Mouse (Mus musculus) cortical plate, adult 2 months (tissue): Measurements from ENCODE around the gene Rnft2. TPM values are rescaled to one million over a fixed set of nuclear protein-coding genes. Genes with fewer than 3 reads are reported as not detected.
A peak's percentile ranks its signal among the peaks of the same experiment; 100 is the strongest.

Experiments
- H3K27ac ChIP-seq: fragments of 200-500 bp; 2 replicates; pipeline ENCODE4 v1.5.1; 2012; ENCODE audit warnings: low read length, control low read depth, inconsistent platforms; ENCODE audit not compliant: insufficient read depth
- H3K4me1 ChIP-seq: fragments of 200-500 bp; 2 replicates; pipeline ENCODE4 v1.6.1; 2011; ENCODE audit warnings: low read length; ENCODE audit not compliant: control insufficient read depth, insufficient read depth
- H3K4me3 ChIP-seq: fragments of 200-500 bp; 2 replicates; pipeline ENCODE4 v1.5.1; 2011; ENCODE audit warnings: mild to moderate bottlenecking, low read length, control low read depth; ENCODE audit not compliant: insufficient read depth
- CTCF ChIP-seq: fragments of 200-500 bp; IDR thresholded peaks from 2 replicates; pipeline ENCODE4 v1.5.1; 2011; ENCODE audit warnings: mild to moderate bottlenecking, control low read depth, low read length; ENCODE audit not compliant: insufficient read depth; ENCODE audit errors: extremely low read depth
- POLR2A ChIP-seq: fragments of 200-500 bp; IDR thresholded peaks from 2 replicates; pipeline ENCODE4 v1.6.1; 2011; ENCODE audit warnings: mild to moderate bottlenecking, low read length, control low read depth; ENCODE audit not compliant: insufficient read depth; ENCODE audit errors: extremely low read depth
- polyA plus RNA-seq: library from polyadenylated mRNA; depleted of rRNA; stranded (reverse); fragments of >200 nt; gene quantifications from 2 replicates; pipeline ENCODE4 v1.2.3, GENCODE M21; 2012

Rnft2 gene
- polyA plus RNA-seq, 1 experiment = 61.3 TPM

- Histone ChIP-seq H3K27ac (no peak overlapping the region), H3K4me1 (peaks cover 1% of the 10 kb centered on the region; the same call in 1 of the 2 replicates), H3K4me3 (no peak overlapping the region)
- TF ChIP-seq POLR2A (no peak), CTCF (no peak)
These were observed 56.6 kb downstream of the Rnft2 start for GRCm38 (mm10) chr5:118188356-118188755.

GRCm38 (mm10) chr5:118186903-118187633 is 57.8 kb downstream of the Rnft2 start:
- Histone ChIP-seq H3K4me3 (no peak overlapping the region), H3K4me1 (peaks cover 1% of the 10 kb centered on the region; the same call in 1 of the 2 replicates), H3K27ac (no peak overlapping the region)
- TF ChIP-seq CTCF (no peak), POLR2A (no peak)

GRCm38 (mm10) chr5:118177640-118178039 is 67.3 kb downstream of the Rnft2 start:
- H3K4me1 ChIP-seq = peaks cover 1% of the 10 kb centered on the region; the same call in 1 of the 2 replicates
- no peak overlapping the region for H3K4me3 ChIP-seq
- no peak overlapping the region for H3K27ac ChIP-seq
- no peak for TF ChIP-seq CTCF
- TF ChIP-seq POLR2A = no peak

- Histone ChIP-seq H3K27ac (no peak overlapping the region), H3K4me1 (peaks cover 1% of the 10 kb centered on the region; the same call in 1 of the 2 replicates), H3K4me3 (no peak overlapping the region)
- TF ChIP-seq POLR2A (no peak), CTCF (no peak)
These were observed 69.8 kb downstream of the Rnft2 start for GRCm38 (mm10) chr5:118175137-118175536.

- Histone ChIP-seq H3K27ac (no peak overlapping the region), H3K4me1 (peaks cover 1% of the 10 kb centered on the region; the same call in 1 of the 2 replicates), H3K4me3 (no peak overlapping the region)
- TF ChIP-seq CTCF = no peak
- no peak for TF ChIP-seq POLR2A
These were observed 70.5 kb downstream of the Rnft2 start for GRCm38 (mm10) chr5:118174310-118175009.

GRCm38 (mm10) chr5:118172078-118172723 is 72.7 kb downstream of the Rnft2 start:
- Histone ChIP-seq H3K4me1 (peaks cover 1% of the 10 kb centered on the region; the same call in 1 of the 2 replicates), H3K27ac (no peak overlapping the region), H3K4me3 (peak overlapping the region; percentile 39)
- no peak for TF ChIP-seq POLR2A

- Histone ChIP-seq H3K27ac (no peak overlapping the region), H3K4me3 (peak overlapping the region; percentile 39), H3K4me1 (peaks cover 1% of the 10 kb centered on the region; the same call in 1 of the 2 replicates)
- no peak for TF ChIP-seq POLR2A
- no peak for TF ChIP-seq CTCF
These were observed 73.3 kb downstream of the Rnft2 start for GRCm38 (mm10) chr5:118171665-118172064.

GRCm38 (mm10) chr5:118170888-118171529 is 73.9 kb downstream of the Rnft2 start:
- H3K27ac ChIP-seq = no peak overlapping the region

GRCm38 (mm10) chr5:118169222-118170221 is 75.4 kb downstream of the Rnft2 start:
- no peak overlapping the region for H3K27ac ChIP-seq

More at GRCm38 (mm10) chr5:118170888-118171529, 73.9 kb downstream of the Rnft2 start:
- Histone ChIP-seq H3K4me3 (peak overlapping the region; percentile 39), H3K4me1 (peaks cover 1% of the 10 kb centered on the region; the same call in 1 of the 2 replicates)
- TF ChIP-seq POLR2A = no peak
- 0 out of 2 replicates have a peak, but pooled peaks have one; percentile 3 for TF ChIP-seq CTCF

More at GRCm38 (mm10) chr5:118169222-118170221, 75.4 kb downstream of the Rnft2 start:
- Histone ChIP-seq H3K4me1 (peaks cover 1% of the 10 kb centered on the region; the same call in 1 of the 2 replicates), H3K4me3 (peak overlapping the region; percentile 39)
- TF ChIP-seq CTCF (no peak), POLR2A (no peak)
